ENCODE assay signal across 25 mouse cellular contexts in the genomic region with DNA sequence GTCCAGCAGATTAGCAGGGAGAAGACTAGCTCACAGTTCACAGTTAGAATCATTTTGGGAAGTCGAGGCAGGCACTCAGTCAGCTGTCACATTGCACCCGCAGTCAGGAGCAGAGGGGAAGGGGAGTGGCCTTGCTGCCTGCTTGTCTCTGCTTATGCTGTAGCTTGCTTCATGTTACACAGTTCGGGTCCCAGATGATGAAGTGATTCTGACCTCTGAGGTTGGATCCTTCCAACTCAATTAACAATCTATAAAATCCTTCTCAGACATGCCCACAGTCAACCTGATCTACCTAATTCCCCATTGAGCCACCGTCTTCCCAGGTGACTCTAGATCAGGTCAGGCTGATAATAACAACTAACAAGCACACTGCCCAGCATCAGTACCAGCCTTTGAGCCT.
DNase-seq lines count a peak whose midpoint lies in the region; ATAC-seq and TF ChIP-seq lines count a peak whose summit lies in the region.
"Had no signal": no experiment of that assay in that cellular context is flagged by ENCODE, and none has a peak within 500 bp of the region (broad histone marks: within the 10 kb centered on the region; RNA-seq: fewer than 3 reads in every experiment).

No protein-coding gene starts in this region.

- H3K4me1 ChIP-seq in forebrain, embryonic 11.5 days (replicated peaks; ENCODE audit: control insufficient read depth, insufficient read depth, low read length): no peaks in the 10 kb centered on the region
- no peaks in the 10 kb centered on the region for H3K4me1 ChIP-seq in forebrain, postnatal 0 days (ENCODE audit: insufficient read depth)
- peaks cover 12% of the 10 kb centered on the region for H3K4me1 ChIP-seq in heart, embryonic 10.5 days
- H3K4me1 ChIP-seq in midbrain, embryonic 11.5 days (ENCODE audit: control insufficient read depth, insufficient read depth, low read length): no peaks in the 10 kb centered on the region
- H3K4me1 ChIP-seq in midbrain, embryonic 10.5 days: peaks cover 10% of the 10 kb centered on the region
- H3K4me1 ChIP-seq: forebrain, embryonic 12.5 days had no signal

- H3K4me2 ChIP-seq in forebrain, embryonic 11.5 days (ENCODE audit: low read depth, low read length, severe bottlenecking): no peak overlapping the region
- no peak overlapping the region for H3K4me2 ChIP-seq in forebrain, postnatal 0 days (ENCODE audit: low read depth)
- H3K4me2 ChIP-seq in midbrain, embryonic 11.5 days: no peak overlapping the region
- H3K4me2 ChIP-seq: embryonic facial prominence, embryonic 12.5 days; forebrain, embryonic 12.5 days had no signal

- H3K27me3 ChIP-seq in forebrain, embryonic 11.5 days (ENCODE audit: control insufficient read depth, insufficient read depth, low read length): no peaks in the 10 kb centered on the region
- H3K27me3 ChIP-seq in forebrain, postnatal 0 days (ENCODE audit: insufficient read depth, low read length): no peaks in the 10 kb centered on the region
- H3K27me3 ChIP-seq in heart, embryonic 10.5 days (ENCODE audit: insufficient read depth, poor library complexity, severe bottlenecking): no peaks in the 10 kb centered on the region
- no peaks in the 10 kb centered on the region for H3K27me3 ChIP-seq in midbrain, embryonic 11.5 days (ENCODE audit: control insufficient read depth, insufficient read depth, low read length)
- no peaks in the 10 kb centered on the region for H3K27me3 ChIP-seq in midbrain, embryonic 10.5 days (ENCODE audit: low read depth, poor library complexity, severe bottlenecking)
- H3K27me3 ChIP-seq: CH12.LX; embryonic facial prominence, embryonic 12.5 days; forebrain, embryonic 12.5 days had no signal

- no peak overlapping the region for H3K4me3 ChIP-seq in forebrain, embryonic 11.5 days (ENCODE audit: low read depth, low read length)
- no peak overlapping the region for H3K4me3 ChIP-seq in forebrain, postnatal 0 days (ENCODE audit: low read depth, low read length)
- H3K4me3 ChIP-seq in heart, embryonic 10.5 days: no peak overlapping the region
- H3K4me3 ChIP-seq in midbrain, embryonic 11.5 days (ENCODE audit: low read depth, low read length): no peak overlapping the region
- no peak overlapping the region for H3K4me3 ChIP-seq in midbrain, embryonic 10.5 days
- H3K4me3 ChIP-seq: embryonic facial prominence, embryonic 10.5 days; embryonic facial prominence, embryonic 12.5 days; forebrain, embryonic 12.5 days had no signal

- no peaks in the 10 kb centered on the region for H3K9me3 ChIP-seq in forebrain, embryonic 11.5 days (ENCODE audit: control insufficient read depth, low read length)
- H3K9me3 ChIP-seq in forebrain, postnatal 0 days (ENCODE audit: low read length): no peaks in the 10 kb centered on the region
- no peaks in the 10 kb centered on the region for H3K9me3 ChIP-seq in heart, embryonic 10.5 days
- no peaks in the 10 kb centered on the region for H3K9me3 ChIP-seq in midbrain, embryonic 11.5 days (ENCODE audit: control insufficient read depth, low read length)
- no peaks in the 10 kb centered on the region for H3K9me3 ChIP-seq in midbrain, embryonic 10.5 days (replicated peaks)
- H3K9me3 ChIP-seq: embryonic facial prominence, embryonic 10.5 days; embryonic facial prominence, embryonic 12.5 days; forebrain, embryonic 12.5 days; G1E had no signal

- no peak for ATAC-seq in forebrain, embryonic 11.5 days (replicated peaks; ENCODE audit: low FRiP score)
- ATAC-seq in forebrain, postnatal 0 days: no peak
- ATAC-seq in midbrain, embryonic 11.5 days (ENCODE audit: low FRiP score): no peak
- ATAC-seq: activated CD4-positive, CD25-positive, alpha-beta regulatory T cell, adult 4 months; CD4-positive, CD25-positive, alpha-beta regulatory T cell, adult 4 months; forebrain, embryonic 14.5 days; forebrain, embryonic 16.5 days; Patski had no signal

- 86% methylated on average over 4 of the region's 4 CpGs for WGBS in forebrain, embryonic 11.5 days
- WGBS in forebrain, postnatal 0 days: 82% methylated on average over 4 of the region's 4 CpGs
- WGBS in heart, embryonic 10.5 days: 69% methylated on average over 4 of the region's 4 CpGs
- 87% methylated on average over 4 of the region's 4 CpGs for WGBS in midbrain, embryonic 11.5 days
- WGBS in midbrain, embryonic 10.5 days: 79% methylated on average over 4 of the region's 4 CpGs

- no peaks in the 10 kb centered on the region for H3K36me3 ChIP-seq in forebrain, embryonic 11.5 days (ENCODE audit: control insufficient read depth, insufficient read depth, low read length)
- no peaks in the 10 kb centered on the region for H3K36me3 ChIP-seq in forebrain, postnatal 0 days (ENCODE audit: insufficient read depth)
- H3K36me3 ChIP-seq in heart, embryonic 10.5 days: no peaks in the 10 kb centered on the region
- H3K36me3 ChIP-seq in midbrain, embryonic 11.5 days (ENCODE audit: control insufficient read depth, insufficient read depth, low read length): no peaks in the 10 kb centered on the region
- no peaks in the 10 kb centered on the region for H3K36me3 ChIP-seq in midbrain, embryonic 10.5 days
- H3K36me3 ChIP-seq: embryonic facial prominence, embryonic 10.5 days; embryonic facial prominence, embryonic 12.5 days; forebrain, embryonic 12.5 days; G1E had no signal

- peak; percentile 35 for DNase-seq in forebrain, embryonic 11.5 days (ENCODE audit: low spot score)
- no peak for DNase-seq in forebrain, postnatal 0 days
- DNase-seq in heart, embryonic 10.5 days (ENCODE audit: low spot score): peak; percentile 63
- no peak for DNase-seq in heart, postnatal 4 days
- peak; percentile 72 for DNase-seq in midbrain, embryonic 11.5 days (ENCODE audit: low spot score, missing footprints)
- DNase-seq in midbrain, embryonic 10.5 days (ENCODE audit: low spot score): no peak
- DNase-seq: adrenal gland, adult 8-10 months; adrenal gland, postnatal 14 days; adrenal gland, postnatal 36 days; B cell, adult 2 months; cerebellum, adult 11-12 months; cerebellum, adult 2 months; cerebellum, adult 9-10 months; cerebellum, postnatal 10 days; cerebellum, postnatal 25 days had no signal

- TF ChIP-seq CTCF in forebrain, postnatal 0 days (IDR thresholded peaks at IDR 0.05; ENCODE audit: low read depth): no peak

- no peak overlapping the region for H3K27ac ChIP-seq in forebrain, embryonic 11.5 days (ENCODE audit: low read depth, low read length)
- no peak overlapping the region for H3K27ac ChIP-seq in forebrain, postnatal 0 days (ENCODE audit: low read depth, low read length)
- no peak overlapping the region for H3K27ac ChIP-seq in heart, embryonic 10.5 days
- no peak overlapping the region for H3K27ac ChIP-seq in midbrain, embryonic 11.5 days (ENCODE audit: low read depth, low read length)
- H3K27ac ChIP-seq in midbrain, embryonic 10.5 days (replicated peaks): no peak overlapping the region
- H3K27ac ChIP-seq: embryonic facial prominence, embryonic 10.5 days; embryonic facial prominence, embryonic 12.5 days; forebrain, embryonic 12.5 days had no signal

- H3K9ac ChIP-seq in forebrain, embryonic 11.5 days (ENCODE audit: low read length): no peak overlapping the region
- no peak overlapping the region for H3K9ac ChIP-seq in forebrain, postnatal 0 days
- H3K9ac ChIP-seq in midbrain, embryonic 11.5 days (ENCODE audit: low read length): no peak overlapping the region
- H3K9ac ChIP-seq: embryonic facial prominence, embryonic 12.5 days; forebrain, embryonic 12.5 days had no signal

Comparison
In these comparisons a context has a peak if more than half of its experiments do, and no peak if none do; other contexts are left out.
1. DNase-seq: peak in forebrain, embryonic 11.5 days (single experiment), heart, embryonic 10.5 days (single experiment) and midbrain, embryonic 11.5 days (single experiment); none in forebrain, postnatal 0 days (single experiment), heart, postnatal 4 days (single experiment) and midbrain, embryonic 10.5 days (single experiment).